Mouse (Mus musculus): ENCODE data around the gene Spi1.
"Not testable (repeated sequence)": the region's sequence is repeated elsewhere in the genome, so short reads cannot be mapped to it uniquely, and the experiment has no call there.

Gene Spi1

DNA sequence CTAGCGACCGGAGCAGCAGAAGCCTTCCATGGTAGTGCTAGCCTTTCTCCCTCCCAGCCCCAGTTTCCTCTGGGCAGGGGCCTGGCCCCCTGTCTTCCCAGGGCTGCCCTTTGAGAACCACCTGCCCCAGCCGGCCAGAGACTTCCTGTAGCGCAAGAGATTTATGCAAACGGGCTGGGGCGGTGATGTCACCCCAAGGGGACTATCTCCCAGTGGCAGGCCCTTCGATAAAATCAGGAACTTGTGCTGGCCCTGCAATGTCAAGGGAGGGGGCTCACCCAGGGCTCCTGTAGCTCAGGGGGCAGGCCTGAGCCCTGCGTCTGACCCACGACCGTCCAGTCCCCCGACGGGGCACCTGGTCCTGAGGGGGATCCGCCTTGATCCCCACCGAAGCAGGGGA, 14.3 kb downstream of the Spi1 start:
- no peak for DNase-seq (ENCODE audit: low read depth, low spot score)

GRCm38 (mm10) chr2:91097015-91097414, 14.8 kb downstream of the Spi1 start:
- no peak for DNase-seq (ENCODE audit: low read depth, low spot score)

- DNase-seq (ENCODE audit: low read depth, low spot score): no peak
Observed at GRCm38 (mm10) chr2:91098156-91098555, 16.0 kb downstream of the Spi1 start.

- DNase-seq (ENCODE audit: low read depth, low spot score): peak; percentile 88
Observed at GRCm38 (mm10) chr2:91101124-91101740, 19.0 kb downstream of the Spi1 start.

- no peak for DNase-seq (ENCODE audit: low read depth, low spot score)
Observed at GRCm38 (mm10) chr2:91108156-91108555, 26.0 kb downstream of the Spi1 start.

DNA sequence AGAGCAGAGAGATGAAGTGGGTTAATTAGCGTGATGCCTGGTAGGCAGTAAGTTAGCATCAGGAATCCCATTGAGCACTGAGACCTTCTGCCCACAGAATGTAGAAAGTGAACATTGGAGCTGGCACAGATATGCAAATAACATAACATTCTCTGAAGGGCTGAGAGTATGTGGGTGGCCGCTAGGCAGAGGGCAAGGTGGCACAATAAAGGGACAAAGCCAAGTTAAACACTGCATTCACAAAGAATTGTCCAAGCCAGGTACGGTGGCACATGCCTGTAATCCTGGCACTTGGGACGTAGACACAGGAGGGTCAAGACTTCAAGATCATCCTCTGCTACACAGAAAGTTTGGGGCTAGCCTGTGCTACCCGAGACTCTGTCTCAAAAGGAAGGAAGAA, 27.1 kb downstream of the Spi1 start:
- DNase-seq (ENCODE audit: low read depth, low spot score): no peak

- no peak for DNase-seq (ENCODE audit: low read depth, low spot score)
Observed at GRCm38 (mm10) chr2:91109807-91110385, 27.7 kb downstream of the Spi1 start.

DNA sequence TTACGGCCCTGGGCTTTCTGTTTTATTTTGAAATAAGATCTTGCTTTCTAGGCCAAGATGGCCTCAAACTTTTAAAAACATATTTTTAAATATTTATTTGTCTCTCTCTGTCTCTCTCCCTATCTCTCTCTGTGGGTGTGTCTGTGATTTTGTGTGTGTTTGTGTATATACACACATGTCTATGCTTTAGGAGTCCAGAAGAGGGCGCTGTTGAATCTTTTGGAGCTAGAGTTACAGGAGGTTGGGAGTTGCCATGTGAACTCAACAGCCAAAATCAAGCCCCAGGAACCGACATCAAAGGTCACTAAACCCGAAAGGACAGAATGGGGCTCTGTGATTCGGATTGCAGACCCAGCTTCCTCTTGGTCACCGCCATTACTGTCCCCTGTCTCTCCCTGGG, 28.2 kb downstream of the Spi1 start:
- no peak for DNase-seq (ENCODE audit: low read depth, low spot score)

- DNase-seq (ENCODE audit: low read depth, low spot score): not testable (repeated sequence)
Observed at GRCm38 (mm10) chr2:91111832-91112231, 29.6 kb downstream of the Spi1 start.

GRCm38 (mm10) chr2:91112491-91112890, 30.3 kb downstream of the Spi1 start:
- DNase-seq (ENCODE audit: low read depth, low spot score): no peak

GRCm38 (mm10) chr2:91113334-91113733, 31.1 kb downstream of the Spi1 start:
- DNase-seq (ENCODE audit: low read depth, low spot score): no peak

- no peak for DNase-seq (ENCODE audit: low read depth, low spot score)
Observed at GRCm38 (mm10) chr2:91113852-91114251, 31.7 kb downstream of the Spi1 start.

DNA sequence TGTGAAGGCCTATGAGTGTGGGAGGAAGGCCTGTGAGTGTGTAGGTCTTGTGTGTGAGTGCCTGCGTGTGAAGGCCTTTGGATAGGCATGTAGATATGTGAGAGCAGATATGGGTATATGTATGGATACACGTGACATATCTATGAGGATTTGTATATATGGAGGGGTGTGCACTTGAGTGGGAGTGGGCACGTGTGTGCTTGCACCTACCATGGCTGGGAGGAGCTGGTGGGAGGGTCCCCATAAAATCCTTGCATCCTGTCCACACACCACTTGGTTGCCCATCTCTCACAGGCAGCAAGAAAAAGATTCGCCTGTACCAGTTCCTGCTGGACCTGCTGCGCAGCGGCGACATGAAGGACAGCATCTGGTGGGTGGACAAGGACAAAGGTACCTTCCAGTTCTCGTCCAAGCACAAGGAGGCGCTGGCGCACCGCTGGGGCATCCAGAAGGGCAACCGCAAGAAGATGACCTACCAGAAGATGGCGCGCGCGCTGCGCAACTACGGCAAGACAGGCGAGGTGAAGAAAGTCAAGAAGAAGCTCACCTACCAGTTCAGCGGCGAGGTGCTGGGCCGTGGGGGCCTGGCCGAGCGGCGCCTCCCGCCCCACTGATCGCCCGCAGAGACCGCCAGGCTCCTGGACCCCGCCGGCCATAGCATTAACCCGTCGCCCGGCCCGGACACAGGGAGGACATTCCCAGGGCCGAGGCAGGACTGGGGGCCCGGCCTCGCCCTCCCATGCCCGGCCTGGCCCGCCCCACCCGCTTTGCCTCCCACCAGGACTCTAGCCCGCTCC, 32.8 kb downstream of the Spi1 start:
- DNase-seq (ENCODE audit: low read depth, low spot score): peak; percentile 95

DNA sequence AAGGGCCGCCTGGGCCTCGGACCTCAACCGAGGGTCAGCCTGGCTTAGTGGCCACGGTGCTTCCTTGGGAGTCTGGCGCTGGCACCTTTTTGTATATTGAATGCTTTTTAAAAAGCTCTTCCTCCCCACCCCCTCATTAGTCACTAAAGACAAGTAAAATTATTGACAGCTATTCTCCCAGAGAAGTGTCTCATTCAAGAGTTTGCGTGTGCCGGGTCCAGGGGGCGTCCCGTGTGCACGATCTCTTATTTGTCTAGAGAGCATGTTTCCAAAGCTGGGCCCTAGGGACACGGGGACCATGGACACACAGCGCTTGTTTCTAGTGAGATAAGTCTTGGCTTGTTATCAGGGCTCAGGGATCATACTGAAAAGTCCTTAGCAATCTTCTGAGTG, 33.4 kb downstream of the Spi1 start:
- DNase-seq (ENCODE audit: low read depth, low spot score): no peak

GRCm38 (mm10) chr2:91116842-91117241, 34.7 kb downstream of the Spi1 start:
- DNase-seq (ENCODE audit: low read depth, low spot score): no peak

DNA sequence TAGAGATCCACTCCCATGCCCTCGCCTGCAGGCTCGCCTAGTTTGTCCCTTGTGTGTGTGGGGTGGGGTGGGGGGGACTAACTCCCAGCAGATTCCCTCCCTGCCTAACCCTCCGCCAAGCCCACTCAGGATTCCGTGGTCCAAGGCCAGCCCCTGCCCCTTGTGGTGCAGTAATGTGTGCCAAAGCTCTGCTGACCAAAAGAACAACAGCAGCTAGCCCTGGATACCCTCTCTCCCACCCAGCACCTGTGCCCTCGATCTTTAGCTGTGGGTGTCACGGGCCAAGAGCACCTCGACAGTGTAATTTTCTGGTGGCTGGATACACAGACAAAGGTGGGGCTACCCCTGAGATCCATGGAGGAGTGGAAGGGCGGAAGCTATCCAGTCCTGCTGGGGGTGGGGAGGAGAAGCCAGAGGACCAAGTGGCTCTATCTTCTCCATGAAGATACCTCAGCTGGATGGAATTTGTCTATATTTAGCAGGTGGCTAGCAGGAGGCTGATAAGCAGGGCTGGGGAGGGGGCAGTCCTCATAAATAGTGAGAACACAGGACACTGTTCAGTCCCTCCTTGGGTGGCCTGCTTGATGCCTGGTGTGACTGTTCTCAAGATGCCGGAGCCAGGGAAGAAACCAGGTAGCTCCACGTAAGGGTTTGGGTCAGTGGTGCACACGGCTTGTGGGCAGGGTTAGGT, 35.5 kb downstream of the Spi1 start, which contains the start of gene Mybpc3:
TSS of gene Mybpc3 (plus strand) at position 560 of the 691 bp plus-strand sequence.
- no peak for DNase-seq (ENCODE audit: low read depth, low spot score)

DNA sequence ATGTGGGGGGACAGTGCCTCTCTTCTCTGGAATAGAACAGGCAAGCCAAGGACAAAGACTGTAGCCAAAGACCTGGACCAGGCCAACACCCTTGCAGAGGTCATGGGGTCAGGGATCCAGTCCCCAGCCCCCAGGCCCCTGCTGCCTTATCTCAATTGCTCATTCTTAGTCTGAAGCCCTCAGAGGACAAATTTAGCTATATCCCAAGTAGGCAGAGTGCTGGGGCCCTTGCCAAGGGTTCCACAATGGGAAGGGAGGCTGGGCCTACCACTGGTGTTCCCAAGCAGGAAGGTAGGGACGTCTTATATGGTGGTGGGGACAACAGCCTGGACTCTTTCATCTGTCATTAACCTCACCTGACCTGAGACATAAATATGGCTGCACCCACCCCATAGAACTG, 36.5 kb downstream of the Spi1 start:
- DNase-seq (ENCODE audit: low read depth, low spot score): no peak

- DNase-seq (ENCODE audit: low read depth, low spot score): no peak
Observed at GRCm38 (mm10) chr2:91119061-91119460, 36.9 kb downstream of the Spi1 start.

GRCm38 (mm10) chr2:91119551-91119950, 37.4 kb downstream of the Spi1 start:
- DNase-seq (ENCODE audit: low read depth, low spot score): no peak

GRCm38 (mm10) chr2:91120261-91120671, 38.1 kb downstream of the Spi1 start:
- DNase-seq (ENCODE audit: low read depth, low spot score): no peak

DNA sequence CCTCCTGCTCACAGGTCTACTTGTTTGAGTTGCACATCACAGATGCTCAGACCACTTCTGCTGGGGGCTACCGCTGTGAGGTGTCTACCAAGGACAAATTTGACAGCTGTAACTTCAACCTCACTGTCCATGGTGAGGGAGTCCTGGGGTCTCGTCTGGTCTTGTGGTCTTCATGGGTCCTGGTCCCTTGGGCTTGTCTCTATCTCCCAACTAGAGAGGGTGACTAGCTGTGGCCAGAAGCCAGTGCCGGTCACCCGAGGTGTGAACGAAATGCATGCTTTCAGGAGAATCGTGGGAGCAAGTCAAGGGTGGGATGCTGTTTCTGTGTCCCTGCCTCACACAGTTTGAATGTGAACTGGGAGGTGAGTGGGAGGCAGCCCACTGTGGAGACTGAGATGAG, 38.8 kb downstream of the Spi1 start:
- DNase-seq (ENCODE audit: low read depth, low spot score): no peak

DNA sequence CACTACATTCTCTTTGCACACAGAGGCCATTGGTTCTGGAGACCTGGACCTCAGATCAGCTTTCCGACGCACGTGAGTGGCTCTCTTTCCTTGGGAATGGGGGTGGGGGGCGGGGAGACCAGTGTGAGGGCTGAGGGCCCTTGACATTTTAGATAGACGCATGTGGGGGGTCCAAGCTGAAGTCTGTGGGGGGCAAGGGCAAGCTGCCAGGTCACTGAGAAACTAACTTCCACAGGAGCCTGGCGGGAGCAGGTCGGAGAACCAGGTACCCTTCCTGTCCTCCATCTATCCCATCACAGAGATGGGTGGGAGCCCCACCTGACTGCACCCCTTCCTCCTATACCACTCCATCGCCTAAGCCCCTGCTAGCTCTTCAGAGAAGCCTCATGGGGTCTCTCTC, 39.3 kb downstream of the Spi1 start:
- DNase-seq (ENCODE audit: low read depth, low spot score): no peak
